Mouse (Mus musculus) kidney, postnatal 0 days (tissue): ENCODE measurements around the gene Txnrd2. TPM values are rescaled to one million over a fixed set of nuclear protein-coding genes. Genes with fewer than 3 reads are reported as not detected.
A peak's percentile ranks its signal among the peaks of the same experiment; 100 is the strongest.

Experiments
- ATAC-seq: fragments of 200-750 bp; cut with Nextera tagmentation; replicated peaks from 2 replicates; pipeline ENCODE4 v1.8.0; 2017; ENCODE audit warnings: low read depth, moderate number of reproducible peaks, moderate TSS enrichment, moderate library complexity; ENCODE audit not compliant: low FRiP score
- DNase-seq: peaks from one replicate; pipeline ENCODE4 v3.0.0-alpha.2; 2016; ENCODE audit warnings: low spot score
- H3K27ac ChIP-seq: fragments of 300-500 bp; sonication (generic); 2 replicates; pipeline ENCODE4 v1.5.1; 2014; ENCODE audit warnings: mild to moderate bottlenecking
- H3K27me3 ChIP-seq: fragments of 300-500 bp; sonication (generic); 2 replicates; pipeline ENCODE4 v1.6.1; 2014; ENCODE audit warnings: low read length, mixed read lengths; ENCODE audit not compliant: insufficient read depth
- H3K36me3 ChIP-seq: fragments of 300-500 bp; sonication (generic); 2 replicates; pipeline ENCODE4 v1.6.1; 2014; ENCODE audit warnings: low read length, mixed read lengths; ENCODE audit not compliant: insufficient read depth
- H3K4me1 ChIP-seq: fragments of 300-500 bp; sonication (generic); replicated peaks from 2 replicates; pipeline ENCODE4 v1.6.1; 2014; ENCODE audit warnings: antibody characterized with exemption, low read length, mixed read lengths; ENCODE audit not compliant: insufficient read depth
- H3K4me2 ChIP-seq: fragments of 300-500 bp; sonication (generic); 2 replicates; pipeline ENCODE4 v1.6.1; 2014; ENCODE audit warnings: mild to moderate bottlenecking, low read length, moderate library complexity, mixed read lengths
- H3K4me3 ChIP-seq: fragments of 300-500 bp; sonication (generic); replicated peaks from 2 replicates; pipeline ENCODE4 v1.5.1; 2014; ENCODE audit warnings: low read depth, low read length
- H3K9ac ChIP-seq: fragments of 300-500 bp; sonication (generic); 2 replicates; pipeline ENCODE4 v1.6.1; 2014; ENCODE audit warnings: low read depth, low read length
- H3K9me3 ChIP-seq: fragments of 300-500 bp; sonication (generic); replicated peaks from 2 replicates; pipeline ENCODE4 v1.6.1; 2016; ENCODE audit warnings: low read length, inconsistent platforms, mixed read lengths
- CTCF ChIP-seq: IDR thresholded peaks from 2 replicates; pipeline ENCODE4 v1.5.1; 2016; ENCODE audit warnings: antibody characterized with exemption, low read depth, mild to moderate bottlenecking, moderate library complexity
- whole genome bisulfite sequencing: fragments of 180-500 bp; shearing (Covaris S2); extraction: QIAGEN DNeasy Blood & Tissue Kit; methylation state at CpG from one replicate; pipeline ENCODE4 v1.1.7; 2014; 5-methylcytosine and 5-hydroxymethylcytosine counted together
- polyA plus RNA-seq: library from polyadenylated mRNA; unstranded; fragments of >200 nt; fragmentation: Nextera tagmentation; extraction: Ambion mirVana; gene quantifications from 2 replicates; pipeline ENCODE4 v1.2.1, GENCODE M21; 2015

The Txnrd2 gene
- polyA plus RNA-seq, 1 experiment from 2014 or later: 30.6 TPM

DNA sequence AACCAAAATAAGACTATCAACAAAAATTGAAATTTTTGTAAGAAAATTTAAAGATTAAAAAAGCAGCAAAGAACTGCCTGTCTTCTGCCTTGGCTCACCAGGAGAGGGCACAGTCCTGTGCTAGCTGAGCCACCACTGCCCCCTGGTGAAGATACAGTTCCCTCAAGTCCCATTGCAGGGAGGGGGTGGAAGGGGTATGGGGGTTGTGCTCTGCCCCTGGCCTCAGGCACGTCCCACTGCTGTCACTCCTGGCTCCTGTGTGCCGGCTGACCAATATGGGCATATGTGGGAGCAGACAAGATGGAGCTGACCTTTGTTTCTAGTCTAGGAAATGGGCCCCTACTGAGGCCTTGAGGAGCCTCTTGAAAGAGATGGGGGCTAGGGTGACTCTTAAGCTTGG, 19.9 kb upstream of the Txnrd2 start:
- Histone ChIP-seq H3K27me3 (no peaks in the 10 kb centered on the region), H3K4me2 (no peak overlapping the region), H3K9ac (no peak overlapping the region), H3K9me3 (no peaks in the 10 kb centered on the region), H3K4me1 (peaks cover 10% of the 10 kb centered on the region; the same call in 1 of the 2 replicates), H3K36me3 (0 out of 2 replicates have a peak, but pooled peaks cover 21% of the 10 kb centered on the region), H3K27ac (no peak overlapping the region), H3K4me3 (no peak overlapping the region)
- ATAC-seq (0 out of 2 replicates have a peak, but pooled peaks have one; percentile 40), DNase-seq (peak; percentile 82)
- 15% methylated on average over 2 of the region's 2 CpGs for WGBS
- TF ChIP-seq CTCF: peak; percentile 86

- no peak overlapping the region for H3K9ac ChIP-seq
- WGBS: 77% methylated on average over 7 of the region's 7 CpGs
- H3K4me1 ChIP-seq: peaks cover 19% of the 10 kb centered on the region
- no peaks in the 10 kb centered on the region for H3K9me3 ChIP-seq
- no peaks in the 10 kb centered on the region for H3K27me3 ChIP-seq
- no peak overlapping the region for H3K4me3 ChIP-seq
- H3K4me2 ChIP-seq: no peak overlapping the region
- H3K36me3 ChIP-seq: 0 out of 2 replicates have a peak, but pooled peaks cover 24% of the 10 kb centered on the region
- DNase-seq: no peak
- no peak for ATAC-seq
- H3K27ac ChIP-seq: no peak overlapping the region
- TF ChIP-seq CTCF: no peak
These were observed 18.3 kb upstream of the Txnrd2 start for GRCm38 (mm10) chr16:18407912-18408311.

GRCm38 (mm10) chr16:18409776-18410175, 16.4 kb upstream of the Txnrd2 start:
- Histone ChIP-seq H3K36me3 (0 out of 2 replicates have a peak, but pooled peaks cover 14% of the 10 kb centered on the region), H3K4me3 (no peak overlapping the region), H3K27me3 (no peaks in the 10 kb centered on the region), H3K9ac (no peak overlapping the region), H3K4me2 (no peak overlapping the region), H3K27ac (peak overlapping the region; percentile 25; the same call in 1 of the 2 replicates), H3K9me3 (no peaks in the 10 kb centered on the region), H3K4me1 (peaks cover 19% of the 10 kb centered on the region)
- TF ChIP-seq CTCF: no peak
- ATAC-seq (no peak), DNase-seq (no peak)
- WGBS: 48% methylated on average over 4 of the region's 4 CpGs

GRCm38 (mm10) chr16:18410418-18410817, 15.8 kb upstream of the Txnrd2 start:
- 73% methylated on average over 5 of the region's 5 CpGs for WGBS
- no peak for DNase-seq
- no peak for ATAC-seq
- Histone ChIP-seq H3K4me2 (no peak overlapping the region), H3K27me3 (no peaks in the 10 kb centered on the region), H3K4me1 (peaks cover 19% of the 10 kb centered on the region), H3K4me3 (no peak overlapping the region), H3K36me3 (0 out of 2 replicates have a peak, but pooled peaks cover 12% of the 10 kb centered on the region), H3K27ac (peak overlapping the region; percentile 79; the same call in 1 of the 2 replicates), H3K9ac (no peak overlapping the region), H3K9me3 (no peaks in the 10 kb centered on the region)
- no peak for TF ChIP-seq CTCF

- TF ChIP-seq CTCF: peak; percentile 4; the same call in 1 of the 2 replicates
- Histone ChIP-seq H3K27me3 (no peaks in the 10 kb centered on the region), H3K9me3 (no peaks in the 10 kb centered on the region), H3K36me3 (0 out of 2 replicates have a peak, but pooled peaks cover 12% of the 10 kb centered on the region), H3K4me1 (peaks cover 22% of the 10 kb centered on the region), H3K4me2 (peak overlapping the region; percentile 0; the same call in 1 of the 2 replicates), H3K4me3 (no peak overlapping the region), H3K27ac (peak overlapping the region; percentile 79), H3K9ac (0 out of 2 replicates have a peak overlapping the region, but pooled peaks have one; percentile 8)
- ATAC-seq: peak; percentile 29
- WGBS: 54% methylated on average over 13 of the region's 13 CpGs
- peak; percentile 36 for DNase-seq
These were observed 15.0 kb upstream of the Txnrd2 start for GRCm38 (mm10) chr16:18411026-18411649.

DNA sequence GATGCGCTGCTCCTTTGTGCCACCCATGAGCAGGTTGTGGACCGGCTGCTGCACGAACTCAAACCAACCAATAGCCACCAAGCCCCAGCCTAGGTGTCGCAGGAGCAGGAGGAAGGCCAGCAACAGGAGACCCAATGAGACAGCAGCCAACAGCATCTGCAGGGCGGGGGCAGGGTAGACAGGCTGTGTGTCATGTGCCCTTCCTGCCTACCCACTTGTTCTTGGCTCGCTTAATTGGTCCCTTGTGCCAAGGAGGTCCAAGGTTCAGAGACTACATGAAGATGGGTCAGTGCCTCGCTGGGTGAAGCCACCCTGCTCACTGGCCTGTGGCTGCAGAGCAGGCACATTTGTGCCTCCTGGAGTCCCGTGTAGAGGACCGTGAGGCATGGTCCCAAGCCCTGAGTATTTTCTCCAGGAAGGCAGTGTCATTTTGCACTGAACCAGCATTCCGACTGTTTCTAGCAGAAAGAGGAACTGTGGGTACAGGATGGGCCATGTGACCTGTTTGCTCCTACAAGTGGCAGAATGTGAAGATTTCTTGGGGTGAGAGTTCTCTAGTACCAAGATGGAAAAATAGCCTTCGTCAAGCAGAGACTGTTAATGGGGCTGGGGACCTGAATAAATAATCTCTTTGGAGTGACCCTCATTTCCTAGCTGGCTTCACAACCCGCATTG, 14.2 kb upstream of the Txnrd2 start:
- H3K27ac ChIP-seq: peak overlapping the region; percentile 79

More for the DNA sequence above, 14.2 kb upstream of the Txnrd2 start:
- Histone ChIP-seq H3K9me3 (no peaks in the 10 kb centered on the region), H3K27me3 (no peaks in the 10 kb centered on the region), H3K4me2 (no peak overlapping the region), H3K4me3 (no peak overlapping the region), H3K4me1 (peaks cover 29% of the 10 kb centered on the region), H3K36me3 (0 out of 2 replicates have a peak, but pooled peaks cover 12% of the 10 kb centered on the region), H3K9ac (no peak overlapping the region)
- ATAC-seq: peak; percentile 88
- WGBS: 61% methylated on average over 12 of the region's 12 CpGs
- TF ChIP-seq CTCF: no peak
- DNase-seq: peak; percentile 56
